Mouse (Mus musculus) MEL (cell line): ENCODE data around the gene Nadk2.

Experiments used
- CHD1 ChIP-seq: IDR thresholded peaks from 2 replicates; pipeline ENCODE4 v1.6.1; 2012; ENCODE audit warnings: low read depth, mild to moderate bottlenecking, inconsistent platforms, low read length, improper control_type of control experiment
- CTCF ChIP-seq, 3 experiments: IDR thresholded peaks in 2 of 3; conservative IDR thresholded peaks in 1 of 3; 2 replicates each; pipeline ENCODE4 v1.5.1; 2011 to 2012; ENCODE audit warnings: low read length in 3 of 3, low read depth in 2 of 3, mild to moderate bottlenecking in 2 of 3, improper control_type of control experiment in 1 of 3, inconsistent platforms in 1 of 3, mixed read lengths in 1 of 3, moderate library complexity in 1 of 3; ENCODE audit not compliant: control insufficient read depth in 1 of 3, insufficient read depth in 1 of 3, poor library complexity in 1 of 3, severe bottlenecking in 1 of 3
- E2F4 ChIP-seq: IDR thresholded peaks from 2 replicates; pipeline ENCODE4 v1.6.1; 2011; ENCODE audit warnings: low read depth, low read length, improper control_type of control experiment, borderline replicate concordance
- GATA1 ChIP-seq: IDR thresholded peaks from 2 replicates; pipeline ENCODE4 v1.6.1; 2011; ENCODE audit warnings: low read depth, low read length, improper control_type of control experiment
- MEF2A ChIP-seq: IDR thresholded peaks from 2 replicates; pipeline ENCODE4 v1.6.1; 2014; ENCODE audit warnings: low read depth, mild to moderate bottlenecking, inconsistent platforms, low read length, improper control_type of control experiment; ENCODE audit not compliant: poor library complexity, insufficient replicate concordance, severe bottlenecking; ENCODE audit errors: extremely low read depth
- POLR2A ChIP-seq, 2 experiments: IDR thresholded peaks; 2 replicates each; pipeline ENCODE4 v1.6.1; 2011 to 2012; ENCODE audit warnings: low read length in 2 of 2, mild to moderate bottlenecking in 2 of 2, control low read depth in 1 of 2, improper control_type of control experiment in 1 of 2, low read depth in 1 of 2, moderate library complexity in 1 of 2; ENCODE audit not compliant: control insufficient read depth in 1 of 2, insufficient read depth in 1 of 2, poor library complexity in 1 of 2
- POLR2AphosphoS5 ChIP-seq: IDR thresholded peaks from 2 replicates; pipeline ENCODE4 v1.6.1; 2012; ENCODE audit warnings: low read depth, borderline replicate concordance, mild to moderate bottlenecking, inconsistent platforms, low read length, moderate library complexity, mixed read lengths
- SMC3 ChIP-seq: IDR thresholded peaks from 2 replicates; pipeline ENCODE4 v1.6.1; 2011; ENCODE audit warnings: low read depth, low read length, improper control_type of control experiment
- USF1 ChIP-seq: IDR thresholded peaks from 2 replicates; pipeline ENCODE4 v1.6.1; 2014; ENCODE audit warnings: low read depth, mild to moderate bottlenecking, inconsistent platforms, low read length, improper control_type of control experiment, moderate library complexity

DNA sequence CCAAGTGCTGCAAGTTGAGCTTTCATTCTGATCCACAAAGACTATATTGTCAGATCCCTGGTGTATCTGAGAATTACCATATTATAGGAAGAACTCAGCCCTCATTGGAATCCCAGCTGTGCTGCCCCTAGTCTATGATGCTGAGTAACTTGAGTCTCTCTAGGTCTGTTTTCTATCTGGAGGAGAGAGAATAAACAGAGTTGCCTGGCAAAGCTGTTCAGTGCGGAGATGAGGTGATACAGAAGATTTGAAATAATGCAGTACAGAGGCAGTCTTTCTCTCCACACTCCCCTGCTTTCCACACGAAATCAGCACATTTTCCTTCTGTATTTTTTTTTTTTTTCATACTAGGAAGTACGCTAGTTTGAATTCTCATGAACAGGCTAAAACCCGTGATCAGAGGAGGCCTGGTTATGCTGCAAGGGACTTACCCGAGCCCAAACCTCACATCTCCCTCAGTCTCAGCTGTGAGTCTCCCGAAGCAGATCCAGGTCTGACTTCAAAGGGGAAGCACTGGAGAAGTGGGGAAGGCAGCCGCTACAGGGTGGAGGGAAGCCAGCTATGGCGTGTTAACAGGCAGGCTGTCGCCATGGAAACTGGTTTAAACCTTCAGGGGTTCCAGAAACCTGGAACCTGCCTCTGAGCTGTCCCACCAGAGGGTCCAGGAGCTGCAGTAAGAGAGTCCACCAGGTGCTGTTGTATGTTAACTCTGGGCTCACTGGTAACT lies 59.9 kb downstream of the Nadk2 start:
- TF ChIP-seq CTCF (IDR thresholded peaks at IDR 0.05 in 2 of 3, conservative IDR thresholded peaks at IDR 0.05 in 1 of 3; ENCODE audit: control insufficient read depth in 1 of 3, insufficient read depth in 1 of 3, low read depth in 2 of 3, low read length in 3 of 3, poor library complexity in 1 of 3, severe bottlenecking in 1 of 3) = no peak
- no peak for TF ChIP-seq CHD1
- TF ChIP-seq E2F4 = no peak
- no peak for TF ChIP-seq MEF2A
- TF ChIP-seq SMC3 = no peak
- TF ChIP-seq POLR2AphosphoS5 = no peak
- TF ChIP-seq USF1 = no peak
- TF ChIP-seq POLR2A (IDR thresholded peaks at IDR 0.05; ENCODE audit: control insufficient read depth in 1 of 2, insufficient read depth in 1 of 2, low read depth in 1 of 2, low read length in 2 of 2, poor library complexity in 1 of 2) = no peak
- no peak for TF ChIP-seq GATA1
